26 mouse cellular contexts compared by ENCODE assay signal in genomic region chr14:86861277-86861946, GRCm38 (mm10).
DNase-seq lines count a peak whose midpoint lies in the region; ATAC-seq and TF ChIP-seq lines count a peak whose summit lies in the region.
"Had no signal": no experiment of that assay in that cellular context is flagged by ENCODE, and none has a peak within 500 bp of the region (broad histone marks: within the 10 kb centered on the region; RNA-seq: fewer than 3 reads in every experiment).

No protein-coding gene starts in this region.

- H3K27ac ChIP-seq in CH12.LX (ENCODE audit: insufficient read depth, low read depth) = no peak overlapping the region
- H3K27ac ChIP-seq: embryonic facial prominence, embryonic 15.5 days; heart, embryonic 15.5 days; midbrain, embryonic 15.5 days; neural tube, embryonic 15.5 days; stomach, embryonic 15.5 days had no signal

- peak overlapping the region; percentile 83 for H3K4me2 ChIP-seq in CH12.LX (ENCODE audit: insufficient read depth, low read depth, poor library complexity, severe bottlenecking)
- H3K4me2 ChIP-seq: embryonic facial prominence, embryonic 15.5 days; heart, embryonic 15.5 days; liver, embryonic 11.5 days; midbrain, embryonic 15.5 days; neural tube, embryonic 15.5 days; stomach, embryonic 15.5 days had no signal

- in situ Hi-C loops in CH12.LX (cut with MboI; ENCODE audit: low pct_ligation_motif_present, low pct_unique_long_range_greater_than_20kb, low sequenced_read_pairs) = no loop called here

- peak; percentile 16 for TF ChIP-seq RAD21 in CH12.LX (IDR thresholded peaks at IDR 0.05; ENCODE audit: low read depth, low read length)

- H3K36me3 ChIP-seq in CH12.LX (replicated peaks in 1 of 2; ENCODE audit: control insufficient read depth in 1 of 2, insufficient read depth in 1 of 2, low read length in 1 of 2) = peaks cover 2 to 27% of the 10 kb centered on the region in 2 experiments
- H3K36me3 ChIP-seq: embryonic facial prominence, embryonic 15.5 days; heart, embryonic 15.5 days; midbrain, embryonic 15.5 days; neural tube, embryonic 15.5 days; stomach, embryonic 15.5 days had no signal

- no peaks in the 10 kb centered on the region for H3K27me3 ChIP-seq in CH12.LX (replicated peaks)
- H3K27me3 ChIP-seq: embryonic facial prominence, embryonic 15.5 days; heart, embryonic 15.5 days; midbrain, embryonic 15.5 days; neural tube, embryonic 15.5 days; stomach, embryonic 15.5 days had no signal

- peak overlapping the region; percentile 44; the same call in 1 of the 2 replicates for H3K9ac ChIP-seq in CH12.LX (ENCODE audit: insufficient read depth, low read depth)
- H3K9ac ChIP-seq: embryonic facial prominence, embryonic 15.5 days; heart, embryonic 15.5 days; midbrain, embryonic 15.5 days; neural tube, embryonic 15.5 days; stomach, embryonic 15.5 days had no signal

- H3K4me1 ChIP-seq in CH12.LX (ENCODE audit: control insufficient read depth in 1 of 2, insufficient read depth in 2 of 2) = peaks cover 9 to 35% of the 10 kb centered on the region in 2 experiments; a peak in 3 of 4 replicates
- H3K4me1 ChIP-seq: embryonic facial prominence, embryonic 15.5 days; heart, embryonic 15.5 days; neural tube, embryonic 15.5 days; stomach, embryonic 15.5 days had no signal

- peak; percentile 21 for DNase-seq in layer of hippocampus, adult 9-11 months
- DNase-seq in layer of hippocampus, postnatal 25 days (ENCODE audit: extremely low spot score in 1 of 2, low spot score in 1 of 2) = no peak
- peak; percentile 38 for DNase-seq in CH12.LX (ENCODE audit: extremely low read depth)
- no peak for DNase-seq in cerebellum, postnatal 25 days
- no peak for DNase-seq in embryo, embryonic 11 days
- DNase-seq in cerebellum, adult 9-11 months = no peak
- DNase-seq: adrenal gland, postnatal 25 days; cerebellum, adult 8-10 months; gastrocnemius, postnatal 25 days; heart, postnatal 4 days; kidney, adult 18-20 months; kidney, postnatal 25 days; layer of hippocampus, postnatal 36 days; left cerebral cortex, postnatal 4 days; lung, adult 18-20 months; lung, postnatal 14 days; thymus, adult 2 months had no signal

- peak overlapping the region in 1 of 3 experiments; percentile 23 for H3K4me3 ChIP-seq in CH12.LX (replicated peaks in 1 of 3; ENCODE audit: low read depth in 2 of 3, low read length in 2 of 3, poor library complexity in 1 of 3)
- H3K4me3 ChIP-seq: embryonic facial prominence, embryonic 15.5 days; heart, embryonic 15.5 days; midbrain, embryonic 15.5 days; neural tube, embryonic 15.5 days; stomach, embryonic 15.5 days had no signal

- 0 out of 2 replicates have a peak, but pooled peaks have one; percentile 15 for TF ChIP-seq EP300 in CH12.LX (IDR thresholded peaks at IDR 0.05; ENCODE audit: low read length)

- TF ChIP-seq POLR2A in CH12.LX (IDR thresholded peaks at IDR 0.05; ENCODE audit: low read depth, low read length) = no peak

- H3K79me2 ChIP-seq in CH12.LX (replicated peaks; ENCODE audit: control insufficient read depth, extremely low read depth, insufficient read depth, poor library complexity, severe bottlenecking) = no peaks in the 10 kb centered on the region

- dilution Hi-C loops in CH12.LX (cut with MboI; ENCODE audit: extremely low pct_ligation_motif_present, extremely low pct_unique_long_range_greater_than_20kb, low sequenced_read_pairs) = no loop called here

- peak in 1 of 2 experiments; percentile 32; a peak in 1 of 4 replicates for TF ChIP-seq CTCF in CH12.LX (conservative IDR thresholded peaks at IDR 0.05 in 1 of 2, IDR thresholded peaks at IDR 0.05 in 1 of 2; ENCODE audit: low read depth in 2 of 2, low read length in 2 of 2)

- peak; percentile 76 for ATAC-seq in activated CD4-positive, CD25-positive, alpha-beta regulatory T cell, adult 4 months
- 0 out of 2 replicates have a peak, but pooled peaks have one; percentile 26 for ATAC-seq in megakaryocyte progenitor cell, adult 5-6 weeks (replicated peaks; ENCODE audit: poor library complexity)
- ATAC-seq: hindbrain, embryonic 16.5 days; midbrain, embryonic 15.5 days had no signal

- H3K9me3 ChIP-seq in CH12.LX (replicated peaks; ENCODE audit: low read length) = no peaks in the 10 kb centered on the region
- H3K9me3 ChIP-seq: embryonic facial prominence, embryonic 15.5 days; heart, embryonic 15.5 days; midbrain, embryonic 15.5 days; neural tube, embryonic 15.5 days; stomach, embryonic 15.5 days had no signal

TF ChIP-seq in CH12.LX, 34 proteins besides CTCF, POLR2A, EP300 and RAD21:
- 0 out of 2 replicates have a peak, but pooled peaks have one; percentile 37 for TF ChIP-seq MXI1 (IDR thresholded peaks at IDR 0.05; ENCODE audit: low read depth, low read length)
- TF ChIP-seq MYC (IDR thresholded peaks at IDR 0.05; ENCODE audit: low read depth, low read length) = no peak
- 0 out of 2 replicates have a peak, but pooled peaks have one; percentile 34 for TF ChIP-seq CHD1 (IDR thresholded peaks at IDR 0.05; ENCODE audit: low read depth, low read length)
- TF ChIP-seq HCFC1 (IDR thresholded peaks at IDR 0.05; ENCODE audit: low read depth, low read length) = no peak
- TF ChIP-seq ELF1 (IDR thresholded peaks at IDR 0.05; ENCODE audit: low read depth, low read length) = peak; percentile 71
- TF ChIP-seq SMC3 (IDR thresholded peaks at IDR 0.05; ENCODE audit: low read depth, low read length) = peak; percentile 3; the same call in 1 of the 2 replicates
- peak; percentile 4; the same call in 1 of the 2 replicates for TF ChIP-seq IRF4 (IDR thresholded peaks at IDR 0.05; ENCODE audit: low read depth, low read length)

Comparison
In these comparisons a context has a peak if more than half of its experiments do, and no peak if none do; other contexts are left out.
1. DNase-seq: peak in layer of hippocampus, adult 9-11 months (single experiment) and CH12.LX (single experiment); none in layer of hippocampus, postnatal 25 days (0 of 2), cerebellum, postnatal 25 days (0 of 2), embryo, embryonic 11 days (single experiment) and cerebellum, adult 9-11 months (single experiment).